Mouse (Mus musculus) C2C12 (cell line): ENCODE results near the gene Sap30bp.
A peak's percentile ranks its signal among the peaks of the same experiment; 100 is the strongest.

Experiments used
- CEBPB ChIP-seq: IDR thresholded peaks from one replicate; pipeline ENCODE4 v1.6.1; 2011; ENCODE audit warnings: low read depth, mild to moderate bottlenecking, control low read depth, moderate library complexity
- CTCF ChIP-seq: IDR thresholded peaks from one replicate; pipeline ENCODE4 v1.5.1; 2011; ENCODE audit not compliant: control insufficient read depth, insufficient read depth, insufficient read length
- MAX ChIP-seq: IDR thresholded peaks from one replicate; pipeline ENCODE4 v1.6.1; 2011; ENCODE audit warnings: mild to moderate bottlenecking, control low read depth
- MYOD1 ChIP-seq: IDR thresholded peaks from one replicate; pipeline ENCODE4 v1.6.1; 2011; ENCODE audit warnings: low read depth; ENCODE audit not compliant: control insufficient read depth, insufficient read length
- MYOG ChIP-seq: IDR thresholded peaks from one replicate; pipeline ENCODE4 v1.6.1; 2011; ENCODE audit not compliant: control insufficient read depth, insufficient read length; ENCODE audit errors: extremely low read depth

DNA sequence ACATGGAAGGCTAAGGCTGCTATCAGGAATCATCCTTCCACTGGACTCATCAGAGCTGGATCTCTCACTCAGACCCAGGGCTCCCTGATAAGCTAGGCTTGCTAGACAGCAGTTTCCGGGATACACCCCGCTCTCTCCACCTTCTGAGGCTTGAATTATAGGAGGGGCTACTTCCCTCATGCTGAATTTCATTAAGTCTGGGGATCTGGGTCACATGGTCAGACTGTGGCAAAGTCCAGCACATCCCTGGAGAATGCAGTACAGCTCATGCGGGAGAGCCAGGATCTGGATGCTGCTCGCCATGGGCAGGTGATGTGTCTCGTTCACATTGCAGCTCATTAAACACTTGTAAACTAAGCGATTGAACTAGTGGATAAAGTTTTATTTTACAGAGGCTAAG, 37.9 kb downstream of the Sap30bp start:
- TF ChIP-seq MYOD1 (peak; percentile 2), MYOG (no peak), CTCF (no peak), MAX (peak; percentile 65), CEBPB (no peak)
